Mouse (Mus musculus): ENCODE results near the gene Ckb.

Ckb gene

GRCm38 (mm10) chr12:111648061-111648645, 24.0 kb downstream of the Ckb start:
- in situ Hi-C loops (cut with MboI; ENCODE audit: low pct_unique_long_range_greater_than_20kb in 1 of 2, low sequenced_read_pairs in 2 of 2, unreplicated experiment in 1 of 2), result no loop called here

Measured in mouse embryonic stem cell (cell line).